Mouse (Mus musculus) myocyte (in vitro differentiated cells): ENCODE results near the gene Plekhg2.
"Not testable (repeated sequence)": the region's sequence is repeated elsewhere in the genome, so short reads cannot be mapped to it uniquely, and the experiment has no call there.

Experiments used
- CEBPB ChIP-seq: IDR thresholded peaks from 2 replicates; pipeline ENCODE4 v1.6.1; 2011; ENCODE audit warnings: mild to moderate bottlenecking, moderate library complexity; ENCODE audit not compliant: poor library complexity, insufficient read depth, severe bottlenecking
- E2F4 ChIP-seq: IDR thresholded peaks from one replicate; pipeline ENCODE4 v1.6.1; 2011; ENCODE audit warnings: mild to moderate bottlenecking, control low read depth, moderate library complexity; ENCODE audit not compliant: insufficient read depth
- MAX ChIP-seq: IDR thresholded peaks from one replicate; pipeline ENCODE4 v1.6.1; 2011; ENCODE audit warnings: low read depth, mild to moderate bottlenecking, control low read depth
- MYOD1 ChIP-seq, 3 experiments: IDR thresholded peaks; one replicate each; pipeline ENCODE4 v1.6.1; 2011; ENCODE audit warnings: control low read depth in 2 of 3, low read depth in 2 of 3, mild to moderate bottlenecking in 2 of 3, moderate library complexity in 1 of 3; ENCODE audit not compliant: insufficient read length in 2 of 3, control insufficient read depth in 1 of 3
- MYOG ChIP-seq, 3 experiments: IDR thresholded peaks; one replicate each; pipeline ENCODE4 v1.6.1; 2011; ENCODE audit warnings: control low read depth in 2 of 3, low read depth in 2 of 3, mild to moderate bottlenecking in 2 of 3; ENCODE audit not compliant: insufficient read length in 2 of 3, control insufficient read depth in 1 of 3, insufficient read depth in 1 of 3
- POLR2A ChIP-seq: IDR thresholded peaks from one replicate; pipeline ENCODE4 v1.6.1; 2011; ENCODE audit warnings: low read depth, mild to moderate bottlenecking, control low read depth, moderate library complexity; ENCODE audit not compliant: insufficient read length
- POLR2AphosphoS2 ChIP-seq: IDR thresholded peaks from one replicate; pipeline ENCODE4 v1.6.1; 2011; ENCODE audit warnings: low read depth, control low read depth; ENCODE audit not compliant: insufficient read length
- TCF12 ChIP-seq: IDR thresholded peaks from one replicate; pipeline ENCODE4 v1.6.1; 2011; ENCODE audit warnings: mild to moderate bottlenecking, control low read depth; ENCODE audit not compliant: poor library complexity, insufficient read depth, severe bottlenecking
- TCF3 ChIP-seq: IDR thresholded peaks from one replicate; pipeline ENCODE4 v1.6.1; 2011; ENCODE audit warnings: low read depth, control low read depth; ENCODE audit not compliant: insufficient read length
- USF1 ChIP-seq: IDR thresholded peaks from one replicate; pipeline ENCODE4 v1.6.1; 2011; ENCODE audit warnings: low read depth, mild to moderate bottlenecking, control low read depth, moderate library complexity

GRCm38 (mm10) chr7:28386877-28387276, 14.5 kb upstream of the Plekhg2 start:
- not testable (repeated sequence) for TF ChIP-seq TCF12; E2F4; USF1; POLR2AphosphoS2; POLR2A; MYOD1 (IDR thresholded peaks at IDR 0.05; ENCODE audit: control insufficient read depth in 1 of 3, insufficient read length in 2 of 3, low read depth in 2 of 3); MAX; MYOG (IDR thresholded peaks at IDR 0.05; ENCODE audit: control insufficient read depth in 1 of 3, insufficient read depth in 1 of 3, insufficient read length in 2 of 3, low read depth in 2 of 3); CEBPB; TCF3
